Mouse (Mus musculus) kidney, adult 2 months (tissue): ENCODE data around the gene H2al2a.

ENCODE experiments used
- CTCF ChIP-seq: fragments of 200-500 bp; conservative IDR thresholded peaks from 2 replicates; pipeline ENCODE4 v1.5.1; 2011; ENCODE audit warnings: low read depth, mild to moderate bottlenecking, control low read depth, low read length, moderate library complexity, mixed read lengths; ENCODE audit not compliant: insufficient read depth, insufficient read length
- POLR2A ChIP-seq: fragments of 200-500 bp; IDR thresholded peaks from one replicate; pipeline ENCODE4 v1.6.1; 2011; ENCODE audit warnings: low read depth, low read length, control low read depth

DNA sequence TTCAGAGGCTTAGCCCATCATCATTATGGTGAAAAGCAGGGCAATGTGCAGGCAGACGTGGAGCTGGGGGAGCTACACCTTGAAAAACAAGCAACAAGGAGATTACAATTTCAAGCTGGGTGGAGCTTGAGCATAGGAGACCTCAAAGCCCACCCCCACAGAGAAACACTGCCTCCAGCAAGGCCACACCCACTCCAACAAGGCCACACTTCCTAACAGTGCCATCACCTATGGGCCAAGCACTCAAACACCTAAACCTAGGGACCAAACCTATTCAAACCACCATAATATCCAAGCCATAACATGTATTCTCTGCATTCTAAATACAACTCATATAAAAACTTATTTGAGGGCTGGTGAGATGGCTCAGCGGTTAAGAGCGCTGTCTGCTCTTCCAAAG is 5.5 kb upstream of the H2al2a start:
- no peak for TF ChIP-seq POLR2A
- no peak for TF ChIP-seq CTCF
